Mouse (Mus musculus) heart, embryonic 16.5 days (tissue): Measurements from ENCODE around the gene Ran. TPM values are rescaled to one million over a fixed set of nuclear protein-coding genes. Genes with fewer than 3 reads are reported as not detected.

Source experiments
- ATAC-seq: fragments of 200-750 bp; cut with Nextera tagmentation; replicated peaks from 2 replicates; pipeline ENCODE4 v1.8.0; 2017; ENCODE audit warnings: moderate number of reproducible peaks; ENCODE audit not compliant: insufficient read depth, low FRiP score; ENCODE audit errors: extremely low read depth
- H3K27ac ChIP-seq: fragments of 300-500 bp; sonication (generic); 2 replicates; pipeline ENCODE4 v1.5.1; 2014; ENCODE audit warnings: mild to moderate bottlenecking, low read length, control low read depth, moderate library complexity
- H3K27me3 ChIP-seq: fragments of 300-500 bp; sonication (generic); 2 replicates; pipeline ENCODE4 v1.6.1; 2014; ENCODE audit warnings: low read length, mixed read lengths; ENCODE audit not compliant: control insufficient read depth, insufficient read depth
- H3K36me3 ChIP-seq: fragments of 300-500 bp; sonication (generic); 2 replicates; pipeline ENCODE4 v1.6.1; 2014; ENCODE audit not compliant: control insufficient read depth, insufficient read depth
- H3K4me1 ChIP-seq: fragments of 300-500 bp; sonication (generic); 2 replicates; pipeline ENCODE4 v1.6.1; 2014; ENCODE audit warnings: low read length, mixed read lengths; ENCODE audit not compliant: control insufficient read depth, insufficient read depth
- H3K4me2 ChIP-seq: fragments of 300-500 bp; sonication (generic); 2 replicates; pipeline ENCODE4 v1.6.1; 2014; ENCODE audit warnings: low read depth, mild to moderate bottlenecking, control low read depth, low read length
- H3K4me3 ChIP-seq: fragments of 300-500 bp; sonication (generic); 2 replicates; pipeline ENCODE4 v1.5.1; 2014; ENCODE audit warnings: mild to moderate bottlenecking, control low read depth, low read length
- H3K9ac ChIP-seq: fragments of 300-500 bp; sonication (generic); 2 replicates; pipeline ENCODE4 v1.6.1; 2014; ENCODE audit warnings: low read length, control low read depth
- H3K9me3 ChIP-seq: fragments of 300-500 bp; sonication (generic); replicated peaks from 2 replicates; pipeline ENCODE4 v1.6.1; 2016; ENCODE audit warnings: low read length; ENCODE audit not compliant: control insufficient read depth
- WGBS: fragments of 180-500 bp; shearing (Covaris S2); extraction: QIAGEN DNeasy Blood & Tissue Kit; methylation state at CpG from one replicate; pipeline ENCODE4 v1.1.7; 2014; 5-methylcytosine and 5-hydroxymethylcytosine counted together
- polyA plus RNA-seq: library from polyadenylated mRNA; unstranded; fragments of >200 nt; fragmentation: Nextera tagmentation; extraction: Ambion mirVana; gene quantifications from 2 replicates; pipeline ENCODE4 v1.2.1, GENCODE M21; 2015

Ran gene
- polyA plus RNA-seq, 1 experiment from 2014 or later, result 358 TPM

GRCm38 (mm10) chr5:129051910-129052309 lies 32.0 kb downstream of the Ran start:
- no peak overlapping the region for H3K4me3 ChIP-seq
- 0 out of 2 replicates have a peak, but pooled peaks cover 3% of the 10 kb centered on the region for H3K9me3 ChIP-seq
- no peak overlapping the region for H3K27ac ChIP-seq
- WGBS, result 82% methylated on average over 3 of the region's 3 CpGs
- H3K36me3 ChIP-seq, result no peaks in the 10 kb centered on the region
- no peak overlapping the region for H3K9ac ChIP-seq
- 0 out of 2 replicates have a peak, but pooled peaks cover 6% of the 10 kb centered on the region for H3K27me3 ChIP-seq
- no peak for ATAC-seq
- H3K4me1 ChIP-seq, result no peaks in the 10 kb centered on the region
- H3K4me2 ChIP-seq, result no peak overlapping the region

GRCm38 (mm10) chr5:129052636-129053355 lies 32.9 kb downstream of the Ran start:
- H3K4me3 ChIP-seq, result no peak overlapping the region
- no peak overlapping the region for H3K9ac ChIP-seq
- 0 out of 2 replicates have a peak, but pooled peaks cover 6% of the 10 kb centered on the region for H3K27me3 ChIP-seq
- H3K4me2 ChIP-seq, result no peak overlapping the region
- WGBS, result 42% methylated on average over 20 of the region's 20 CpGs
- no peaks in the 10 kb centered on the region for H3K4me1 ChIP-seq
- no peak overlapping the region for H3K27ac ChIP-seq
- H3K36me3 ChIP-seq, result no peaks in the 10 kb centered on the region
- no peak for ATAC-seq
- H3K9me3 ChIP-seq, result no peaks in the 10 kb centered on the region

DNA sequence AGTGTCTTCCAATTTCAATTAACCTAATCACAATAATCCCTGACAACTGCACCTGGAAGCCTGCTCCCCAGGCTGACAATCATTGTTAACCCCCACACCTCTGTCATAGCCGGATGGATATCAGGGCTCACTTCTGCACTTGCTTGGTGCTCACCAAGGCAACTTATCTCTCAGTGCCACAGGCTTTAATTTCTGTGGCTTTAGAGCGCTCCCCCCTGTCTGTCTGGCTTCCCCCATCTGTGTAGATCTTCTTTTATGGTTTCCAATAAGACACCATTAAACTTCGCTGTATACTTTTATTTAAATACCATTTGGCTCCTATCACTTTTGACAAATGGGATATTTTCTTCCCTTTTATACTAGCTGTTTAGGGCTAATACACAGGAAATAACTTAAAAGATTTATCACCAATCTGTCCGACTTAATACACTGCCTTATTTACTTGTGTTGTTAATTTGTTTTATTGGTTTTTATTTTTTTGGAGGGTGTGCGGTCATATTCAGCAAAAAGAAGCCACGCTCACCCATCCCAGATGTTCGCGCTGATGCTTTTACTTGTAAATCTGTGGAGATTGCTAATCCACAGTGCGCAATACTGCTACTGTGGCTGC lies 34.9 kb downstream of the Ran start:
- 0 out of 2 replicates have a peak, but pooled peaks cover 8% of the 10 kb centered on the region for H3K27me3 ChIP-seq
- H3K9ac ChIP-seq, result no peak overlapping the region
- ATAC-seq, result no peak
- 73% methylated on average over 9 of the region's 9 CpGs for WGBS
- H3K4me3 ChIP-seq, result no peak overlapping the region
- H3K4me1 ChIP-seq, result no peaks in the 10 kb centered on the region
- no peak overlapping the region for H3K4me2 ChIP-seq
- H3K36me3 ChIP-seq, result no peaks in the 10 kb centered on the region
- no peaks in the 10 kb centered on the region for H3K9me3 ChIP-seq
- no peak overlapping the region for H3K27ac ChIP-seq

DNA sequence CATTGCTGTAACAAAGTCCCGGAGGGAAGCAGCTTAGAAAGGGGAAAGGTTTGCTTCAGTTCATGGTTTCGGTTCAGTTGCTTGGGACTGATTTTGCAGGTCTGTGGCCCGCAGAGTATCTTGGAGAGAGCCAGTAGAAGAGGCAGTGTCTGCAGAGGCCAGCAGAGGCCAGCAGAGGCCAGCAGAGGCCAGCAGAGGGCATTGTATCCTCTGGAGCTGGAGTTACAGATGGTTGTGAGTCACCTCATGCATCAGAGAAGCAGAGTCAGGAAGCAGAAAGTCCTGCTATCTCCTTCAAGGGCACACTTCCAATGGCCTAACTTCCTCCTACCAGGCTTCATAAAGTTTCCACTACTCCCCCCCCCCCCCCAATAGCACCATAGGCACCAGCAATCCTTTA lies 39.2 kb downstream of the Ran start:
- Histone ChIP-seq H3K9me3 (no peaks in the 10 kb centered on the region), H3K27me3 (peaks cover 19% of the 10 kb centered on the region), H3K4me2 (no peak overlapping the region), H3K4me3 (no peak overlapping the region), H3K4me1 (peaks cover 3% of the 10 kb centered on the region; the same call in 1 of the 2 replicates), H3K27ac (no peak overlapping the region), H3K36me3 (no peaks in the 10 kb centered on the region), H3K9ac (no peak overlapping the region)
- no peak for ATAC-seq
- WGBS, result 81% methylated on average over 3 of the region's 3 CpGs

GRCm38 (mm10) chr5:129061579-129061978 lies 41.7 kb downstream of the Ran start:
- Histone ChIP-seq H3K4me2 (no peak overlapping the region), H3K9ac (no peak overlapping the region), H3K4me1 (peaks cover 3% of the 10 kb centered on the region; the same call in 1 of the 2 replicates), H3K9me3 (no peaks in the 10 kb centered on the region), H3K27me3 (peaks cover 16% of the 10 kb centered on the region), H3K4me3 (no peak overlapping the region), H3K27ac (no peak overlapping the region), H3K36me3 (no peaks in the 10 kb centered on the region)
- no peak for ATAC-seq
- 17% methylated on average over 13 of the region's 13 CpGs for WGBS

DNA sequence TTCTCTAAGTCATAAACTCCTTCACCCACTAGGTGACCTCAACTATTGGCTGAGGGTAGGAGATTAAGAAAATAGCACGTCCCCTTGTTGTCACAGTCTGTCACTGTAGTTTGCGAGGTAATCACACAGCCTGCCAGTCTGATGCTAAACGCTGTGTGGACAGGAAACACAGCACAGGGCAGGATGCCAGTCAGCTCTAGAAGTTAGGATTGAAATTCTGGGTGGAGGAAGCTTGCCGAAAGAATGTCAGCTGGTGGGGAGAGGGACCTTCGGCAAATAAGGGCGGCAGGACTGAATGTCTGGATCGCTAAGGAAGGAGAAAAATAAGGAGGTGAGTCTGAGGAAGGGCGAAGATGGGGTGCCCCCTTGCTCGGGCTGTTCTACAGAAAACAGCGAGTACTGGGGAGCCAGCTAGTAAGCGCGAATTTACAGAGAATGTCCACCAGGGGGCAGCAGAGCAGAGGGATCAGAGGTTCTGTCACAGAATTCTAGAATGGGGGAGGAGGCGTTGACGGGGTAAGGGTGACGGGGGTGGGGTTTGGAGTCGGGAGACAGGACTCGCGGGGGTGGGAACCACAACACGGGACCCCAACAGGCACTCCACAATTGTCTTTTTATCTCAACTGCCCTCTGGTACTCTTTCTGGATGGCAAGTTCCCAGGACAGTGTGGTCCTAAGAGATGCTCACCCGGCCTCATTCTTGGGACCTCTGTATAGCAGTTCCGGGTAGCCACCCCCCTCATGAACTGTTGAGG lies 43.3 kb downstream of the Ran start:
- Histone ChIP-seq H3K36me3 (no peaks in the 10 kb centered on the region), H3K4me3 (no peak overlapping the region)
- no peak for ATAC-seq

GRCm38 (mm10) chr5:129063792-129064087 lies 43.9 kb downstream of the Ran start:
- Histone ChIP-seq H3K36me3 (no peaks in the 10 kb centered on the region), H3K9ac (no peak overlapping the region), H3K4me2 (peak overlapping the region; percentile 38; the same call in 1 of the 2 replicates), H3K9me3 (no peaks in the 10 kb centered on the region), H3K27ac (no peak overlapping the region), H3K4me1 (peaks cover 3% of the 10 kb centered on the region; the same call in 1 of the 2 replicates), H3K27me3 (peaks cover 14% of the 10 kb centered on the region), H3K4me3 (no peak overlapping the region)
- ATAC-seq, result no peak
- 44% methylated on average over 8 of the region's 8 CpGs for WGBS

More for the DNA sequence above, 43.3 kb downstream of the Ran start:
- Histone ChIP-seq H3K9me3 (no peaks in the 10 kb centered on the region), H3K9ac (0 out of 2 replicates have a peak overlapping the region, but pooled peaks have one; percentile 39), H3K27me3 (peaks cover 14% of the 10 kb centered on the region), H3K27ac (no peak overlapping the region), H3K4me1 (peaks cover 3% of the 10 kb centered on the region; the same call in 1 of the 2 replicates), H3K4me2 (peak overlapping the region; percentile 38; the same call in 1 of the 2 replicates)
- WGBS, result 8% methylated on average over 21 of the region's 21 CpGs

GRCm38 (mm10) chr5:129064186-129064585 lies 44.3 kb downstream of the Ran start:
- H3K4me2 ChIP-seq, result no peak overlapping the region
- H3K36me3 ChIP-seq, result no peaks in the 10 kb centered on the region
- no peak overlapping the region for H3K27ac ChIP-seq
- H3K27me3 ChIP-seq, result peaks cover 14% of the 10 kb centered on the region
- no peaks in the 10 kb centered on the region for H3K9me3 ChIP-seq
- no peak overlapping the region for H3K9ac ChIP-seq
- no peak overlapping the region for H3K4me3 ChIP-seq
- ATAC-seq, result no peak
- 63% methylated on average over 11 of the region's 11 CpGs for WGBS
- H3K4me1 ChIP-seq, result peaks cover 3% of the 10 kb centered on the region; the same call in 1 of the 2 replicates

DNA sequence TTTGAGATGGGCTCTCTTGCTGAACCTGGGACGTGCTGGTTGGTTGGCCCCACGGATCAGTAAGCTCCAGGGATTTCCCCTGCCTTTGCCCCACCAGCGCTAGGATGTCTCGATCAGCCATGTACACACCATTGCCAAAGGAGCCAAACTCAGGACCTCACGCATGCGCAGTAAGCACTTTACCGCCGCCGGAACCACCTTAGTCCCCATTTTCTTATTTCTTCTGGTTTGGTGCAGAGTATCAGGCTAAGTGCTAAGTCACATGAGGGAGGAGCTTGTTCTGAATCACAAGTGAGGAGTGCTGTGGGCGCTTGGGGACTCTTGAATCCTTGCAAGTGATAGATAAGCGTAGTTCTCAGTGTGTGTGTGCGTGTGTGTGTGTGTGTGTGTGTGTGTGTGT lies 45.4 kb downstream of the Ran start:
- peaks cover 16% of the 10 kb centered on the region for H3K27me3 ChIP-seq
- peaks cover 3% of the 10 kb centered on the region; the same call in 1 of the 2 replicates for H3K4me1 ChIP-seq
- H3K9ac ChIP-seq, result no peak overlapping the region
- ATAC-seq, result no peak
- no peak overlapping the region for H3K4me3 ChIP-seq
- no peaks in the 10 kb centered on the region for H3K36me3 ChIP-seq
- no peak overlapping the region for H3K27ac ChIP-seq
- no peak overlapping the region for H3K4me2 ChIP-seq
- H3K9me3 ChIP-seq, result no peaks in the 10 kb centered on the region
- WGBS, result 66% methylated on average over 12 of the region's 12 CpGs
